Mouse (Mus musculus) forebrain, embryonic 13.5 days (tissue): ENCODE measurements around the gene Tpr. TPM values are rescaled to one million over a fixed set of nuclear protein-coding genes. Genes with fewer than 3 reads are reported as not detected.

Experiments used
- ATAC-seq: fragments of 200-750 bp; cut with Nextera tagmentation; 2 replicates; pipeline ENCODE4 v1.8.0; 2017
- H3K27ac ChIP-seq: fragments of 300-500 bp; sonication (generic); 2 replicates; pipeline ENCODE4 v1.5.1; 2015; ENCODE audit warnings: inconsistent platforms, mild to moderate bottlenecking, moderate library complexity
- H3K27me3 ChIP-seq: fragments of 300-500 bp; sonication (generic); 2 replicates; pipeline ENCODE4 v1.6.1; 2015; ENCODE audit warnings: mild to moderate bottlenecking, inconsistent platforms
- H3K36me3 ChIP-seq: fragments of 300-500 bp; sonication (generic); 2 replicates; pipeline ENCODE4 v1.6.1; 2015; ENCODE audit warnings: mild to moderate bottlenecking, inconsistent platforms; ENCODE audit not compliant: poor library complexity, severe bottlenecking
- H3K4me1 ChIP-seq: fragments of 300-500 bp; sonication (generic); 2 replicates; pipeline ENCODE4 v1.6.1; 2015; ENCODE audit warnings: inconsistent platforms
- H3K4me2 ChIP-seq: fragments of 300-500 bp; sonication (generic); 2 replicates; pipeline ENCODE4 v1.6.1; 2015; ENCODE audit warnings: inconsistent platforms, mild to moderate bottlenecking, moderate library complexity
- H3K4me3 ChIP-seq: fragments of 300-500 bp; sonication (generic); 2 replicates; pipeline ENCODE4 v1.5.1; 2015; ENCODE audit warnings: mild to moderate bottlenecking, inconsistent platforms
- H3K9ac ChIP-seq: fragments of 300-500 bp; sonication (generic); 2 replicates; pipeline ENCODE4 v1.6.1; 2015; ENCODE audit warnings: mild to moderate bottlenecking, inconsistent platforms
- H3K9me3 ChIP-seq: fragments of 300-500 bp; sonication (generic); replicated peaks from 2 replicates; pipeline ENCODE4 v1.6.1; 2016; ENCODE audit warnings: inconsistent platforms
- WGBS: fragments of 180-500 bp; shearing (Covaris S2); methylation state at CpG from one replicate; pipeline ENCODE4 v1.1.7; 2015; 5-methylcytosine and 5-hydroxymethylcytosine counted together
- polyA plus RNA-seq: library from polyadenylated mRNA; unstranded; fragments of >200 nt; fragmentation: Nextera tagmentation; extraction: Ambion mirVana; gene quantifications from 2 replicates; pipeline ENCODE4 v1.2.1, GENCODE M21; 2015

Gene Tpr
- polyA plus RNA-seq, 1 experiment from 2014 or later, result 189 TPM

- Histone ChIP-seq H3K9me3 (no peaks in the 10 kb centered on the region), H3K4me1 (no peaks in the 10 kb centered on the region), H3K27me3 (no peaks in the 10 kb centered on the region), H3K4me2 (no peak overlapping the region), H3K9ac (no peak overlapping the region), H3K36me3 (peaks cover 65% of the 10 kb centered on the region), H3K27ac (no peak overlapping the region), H3K4me3 (no peak overlapping the region)
- no peak for ATAC-seq
- 95% methylated on average over 3 of the region's 3 CpGs for WGBS
Observed at GRCm38 (mm10) chr1:150404555-150404954, 11.9 kb downstream of the Tpr start.

- Histone ChIP-seq H3K36me3 (peaks cover 75% of the 10 kb centered on the region), H3K4me1 (no peaks in the 10 kb centered on the region), H3K27ac (no peak overlapping the region), H3K27me3 (no peaks in the 10 kb centered on the region), H3K4me3 (no peak overlapping the region), H3K4me2 (no peak overlapping the region), H3K9me3 (no peaks in the 10 kb centered on the region), H3K9ac (no peak overlapping the region)
- ATAC-seq, result no peak
- 93% methylated on average over 9 of the region's 9 CpGs for WGBS
Observed at GRCm38 (mm10) chr1:150407285-150407684, 14.6 kb downstream of the Tpr start.

DNA sequence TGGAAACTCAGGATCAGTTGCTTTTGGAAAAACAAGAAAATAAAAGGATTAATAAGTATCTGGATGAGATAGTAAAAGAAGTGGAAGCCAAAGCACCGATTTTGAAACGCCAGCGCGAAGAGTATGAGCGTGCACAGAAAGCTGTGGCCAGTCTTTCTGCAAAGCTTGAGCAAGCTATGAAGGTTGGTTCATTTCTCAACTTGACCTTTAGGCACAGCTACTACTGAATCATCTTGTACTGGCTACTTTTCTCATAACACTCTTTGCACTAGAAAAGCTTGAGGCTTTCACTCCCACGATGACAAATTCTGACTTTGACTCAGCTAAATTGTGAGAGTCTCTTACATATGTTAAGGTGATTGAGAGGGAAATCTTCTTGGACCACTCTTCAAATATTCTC lies 17.4 kb downstream of the Tpr start:
- Histone ChIP-seq H3K36me3 (peaks cover 79% of the 10 kb centered on the region), H3K4me1 (no peaks in the 10 kb centered on the region), H3K27me3 (no peaks in the 10 kb centered on the region), H3K27ac (no peak overlapping the region), H3K9me3 (no peaks in the 10 kb centered on the region), H3K4me3 (no peak overlapping the region), H3K4me2 (no peak overlapping the region), H3K9ac (no peak overlapping the region)
- 97% methylated on average over 6 of the region's 6 CpGs for WGBS
- ATAC-seq, result no peak

- 98% methylated on average over 3 of the region's 3 CpGs for WGBS
- H3K4me3 ChIP-seq, result no peak overlapping the region
- no peak for ATAC-seq
Observed at GRCm38 (mm10) chr1:150416006-150416405, 23.4 kb downstream of the Tpr start.

GRCm38 (mm10) chr1:150418426-150418825 lies 25.8 kb downstream of the Tpr start:
- H3K27ac ChIP-seq, result no peak overlapping the region
- no peak overlapping the region for H3K4me2 ChIP-seq
- no peak for ATAC-seq
- H3K4me1 ChIP-seq, result no peaks in the 10 kb centered on the region
- no peaks in the 10 kb centered on the region for H3K9me3 ChIP-seq
- no peaks in the 10 kb centered on the region for H3K27me3 ChIP-seq
- no peak overlapping the region for H3K9ac ChIP-seq
- WGBS, result 94% methylated on average over 4 of the region's 4 CpGs
- H3K4me3 ChIP-seq, result no peak overlapping the region
- peaks cover 73% of the 10 kb centered on the region for H3K36me3 ChIP-seq

More at GRCm38 (mm10) chr1:150416006-150416405, 23.4 kb downstream of the Tpr start:
- Histone ChIP-seq H3K4me1 (no peaks in the 10 kb centered on the region), H3K27ac (no peak overlapping the region), H3K9me3 (no peaks in the 10 kb centered on the region), H3K9ac (no peak overlapping the region), H3K27me3 (no peaks in the 10 kb centered on the region), H3K36me3 (peaks cover 72% of the 10 kb centered on the region), H3K4me2 (no peak overlapping the region)

- H3K4me1 ChIP-seq, result no peaks in the 10 kb centered on the region
- H3K4me2 ChIP-seq, result no peak overlapping the region
- no peak overlapping the region for H3K27ac ChIP-seq
- no peaks in the 10 kb centered on the region for H3K27me3 ChIP-seq
- H3K9me3 ChIP-seq, result no peaks in the 10 kb centered on the region
- ATAC-seq, result no peak
- H3K9ac ChIP-seq, result no peak overlapping the region
- WGBS, result 85% methylated on average over 9 of the region's 9 CpGs
- H3K36me3 ChIP-seq, result peaks cover 80% of the 10 kb centered on the region
- no peak overlapping the region for H3K4me3 ChIP-seq
Observed at GRCm38 (mm10) chr1:150425665-150426064, 33.0 kb downstream of the Tpr start.

DNA sequence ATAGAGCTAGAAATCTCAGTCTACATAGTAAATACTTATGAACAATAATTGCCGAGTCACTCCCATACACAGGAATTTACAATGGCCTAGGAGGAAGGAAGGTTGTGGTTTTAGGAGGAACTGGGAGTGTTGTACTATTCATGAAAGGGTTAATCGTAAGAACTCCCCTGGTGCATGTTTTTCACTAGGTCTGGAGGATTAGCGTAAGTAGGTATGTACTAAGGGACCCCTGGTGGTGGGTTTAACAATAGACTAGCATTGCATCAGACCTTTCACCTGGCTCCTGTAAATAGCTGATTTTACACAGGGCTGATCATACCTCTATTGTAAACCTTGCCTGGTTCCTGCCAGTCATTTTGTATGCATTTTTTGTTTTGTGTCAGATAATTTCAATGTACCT lies 33.6 kb downstream of the Tpr start:
- no peaks in the 10 kb centered on the region for H3K9me3 ChIP-seq
- no peak overlapping the region for H3K9ac ChIP-seq
- H3K27ac ChIP-seq, result no peak overlapping the region
- 44% methylated on average over 3 of the region's 3 CpGs for WGBS
- H3K27me3 ChIP-seq, result no peaks in the 10 kb centered on the region
- no peaks in the 10 kb centered on the region for H3K4me1 ChIP-seq
- no peak overlapping the region for H3K4me3 ChIP-seq
- no peak overlapping the region for H3K4me2 ChIP-seq
- ATAC-seq, result no peak
- peaks cover 84% of the 10 kb centered on the region for H3K36me3 ChIP-seq

- no peaks in the 10 kb centered on the region for H3K9me3 ChIP-seq
- no peaks in the 10 kb centered on the region for H3K4me1 ChIP-seq
- H3K27me3 ChIP-seq, result no peaks in the 10 kb centered on the region
- no peak overlapping the region for H3K9ac ChIP-seq
- no peak for ATAC-seq
- H3K27ac ChIP-seq, result no peak overlapping the region
- 93% methylated on average over 3 of the region's 3 CpGs for WGBS
- no peak overlapping the region for H3K4me2 ChIP-seq
- peaks cover 77% of the 10 kb centered on the region for H3K36me3 ChIP-seq
- no peak overlapping the region for H3K4me3 ChIP-seq
Observed at GRCm38 (mm10) chr1:150438641-150439040, 46.0 kb downstream of the Tpr start.

DNA sequence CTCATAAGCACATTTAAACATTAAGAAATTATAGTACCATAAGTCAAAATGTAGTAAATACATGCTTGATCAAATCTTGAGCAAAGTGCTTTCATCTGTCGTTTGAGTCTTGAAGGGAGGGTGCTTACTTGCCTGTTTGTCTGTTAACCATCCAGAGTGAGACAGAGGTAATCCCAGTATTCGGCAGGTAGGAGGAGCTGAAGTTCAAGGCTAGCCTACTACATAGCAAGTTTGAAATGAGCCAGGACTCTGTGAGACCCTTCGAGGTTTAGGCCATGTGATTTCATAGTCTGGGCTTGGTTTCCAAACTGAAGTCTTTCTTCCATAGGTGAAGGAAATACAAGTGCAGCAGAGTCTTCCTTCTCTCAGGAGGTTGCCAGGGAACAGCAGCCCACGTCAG lies 49.1 kb downstream of the Tpr start:
- Histone ChIP-seq H3K4me3 (no peak overlapping the region), H3K27ac (no peak overlapping the region), H3K9me3 (no peaks in the 10 kb centered on the region), H3K9ac (no peak overlapping the region), H3K36me3 (peaks cover 75% of the 10 kb centered on the region), H3K27me3 (no peaks in the 10 kb centered on the region), H3K4me1 (no peaks in the 10 kb centered on the region), H3K4me2 (no peak overlapping the region)
- no peak for ATAC-seq
- WGBS, result 85% methylated on average over 4 of the region's 4 CpGs

DNA sequence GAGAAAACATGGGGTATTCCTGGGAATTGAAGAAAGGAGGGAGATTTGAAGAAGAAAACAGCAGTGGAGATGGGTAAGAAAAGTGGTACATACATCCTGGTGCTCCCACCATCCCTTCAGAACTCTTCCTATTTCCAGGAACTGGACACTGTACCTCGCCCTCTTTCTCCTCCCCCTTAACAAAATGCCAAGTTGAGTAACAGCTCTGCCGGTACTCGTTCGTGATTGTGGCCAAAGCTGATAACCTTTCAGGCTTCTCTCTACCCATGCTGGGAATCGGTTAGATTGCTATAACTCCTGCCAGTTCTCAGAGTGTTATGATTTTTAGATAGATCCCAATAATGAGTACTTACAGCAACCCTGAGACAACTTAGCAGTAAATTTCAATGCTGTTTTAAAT lies 66.3 kb downstream of the Tpr start:
- 88% methylated on average over 5 of the region's 5 CpGs for WGBS
- ATAC-seq, result no peak
- Histone ChIP-seq H3K27me3 (no peaks in the 10 kb centered on the region), H3K9me3 (no peaks in the 10 kb centered on the region), H3K9ac (no peak overlapping the region), H3K27ac (no peak overlapping the region), H3K4me3 (no peak overlapping the region), H3K36me3 (no peaks in the 10 kb centered on the region), H3K4me2 (no peak overlapping the region), H3K4me1 (no peaks in the 10 kb centered on the region)

DNA sequence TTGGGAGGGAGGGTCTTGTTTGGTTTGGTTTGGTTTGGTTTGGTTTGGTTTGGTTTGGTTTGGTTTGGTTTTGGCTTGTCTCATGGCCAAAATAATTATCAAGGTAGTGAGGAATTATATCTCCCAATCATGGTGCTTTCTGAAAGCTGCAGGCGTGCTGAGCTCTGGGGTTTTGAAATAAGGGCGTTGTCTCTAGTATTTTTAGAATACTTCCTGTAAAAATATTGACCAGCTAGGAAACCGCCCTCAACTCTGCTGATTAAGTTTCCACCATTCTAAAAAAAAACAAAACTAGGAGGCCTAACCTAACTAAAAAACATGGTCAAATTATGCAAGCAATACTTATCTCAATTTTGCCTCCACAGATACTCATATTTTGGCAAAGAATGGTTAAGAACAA lies 67.0 kb downstream of the Tpr start:
- Histone ChIP-seq H3K9me3 (no peaks in the 10 kb centered on the region), H3K4me1 (no peaks in the 10 kb centered on the region), H3K27ac (no peak overlapping the region), H3K27me3 (no peaks in the 10 kb centered on the region), H3K9ac (no peak overlapping the region), H3K36me3 (no peaks in the 10 kb centered on the region), H3K4me3 (no peak overlapping the region), H3K4me2 (no peak overlapping the region)
- 90% methylated on average over 3 of the region's 3 CpGs for WGBS
- ATAC-seq, result no peak

GRCm38 (mm10) chr1:150460595-150460994 lies 68.0 kb downstream of the Tpr start:
- 89% methylated on average over 7 of the region's 7 CpGs for WGBS
- no peaks in the 10 kb centered on the region for H3K36me3 ChIP-seq
- H3K4me2 ChIP-seq, result no peak overlapping the region
- no peak for ATAC-seq
- H3K9me3 ChIP-seq, result no peaks in the 10 kb centered on the region
- H3K4me1 ChIP-seq, result no peaks in the 10 kb centered on the region
- no peaks in the 10 kb centered on the region for H3K27me3 ChIP-seq
- no peak overlapping the region for H3K9ac ChIP-seq
- H3K4me3 ChIP-seq, result no peak overlapping the region
- H3K27ac ChIP-seq, result no peak overlapping the region

DNA sequence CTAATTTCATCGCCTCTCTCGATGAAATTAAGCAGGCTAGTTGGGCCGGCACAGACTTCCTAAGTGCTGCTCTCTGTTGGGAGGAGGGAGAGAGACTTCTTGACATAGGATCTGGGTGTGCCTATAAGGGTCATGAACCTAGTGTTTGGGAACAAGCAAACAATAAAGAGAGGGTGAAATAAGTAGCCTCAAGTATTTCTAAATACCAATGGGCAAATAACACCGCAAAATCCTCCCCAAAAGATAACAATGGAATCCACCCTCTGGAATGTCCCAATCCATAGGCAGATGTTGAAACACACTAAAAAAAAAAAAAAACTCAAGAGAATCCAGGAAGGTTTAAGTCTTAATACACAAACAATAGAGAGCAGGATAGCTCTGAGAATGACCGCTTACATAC lies 70.4 kb downstream of the Tpr start:
- Histone ChIP-seq H3K4me1 (no peaks in the 10 kb centered on the region), H3K36me3 (no peaks in the 10 kb centered on the region), H3K9me3 (no peaks in the 10 kb centered on the region), H3K9ac (no peak overlapping the region), H3K4me3 (no peak overlapping the region), H3K27me3 (no peaks in the 10 kb centered on the region), H3K4me2 (no peak overlapping the region), H3K27ac (no peak overlapping the region)
- 90% methylated on average over 5 of the region's 5 CpGs for WGBS
- no peak for ATAC-seq
